Mouse (Mus musculus) liver, embryonic 14.5 days (tissue): Measurements from ENCODE around the gene Rcn1. TPM values are rescaled to one million over a fixed set of nuclear protein-coding genes. Genes with fewer than 3 reads are reported as not detected.

Experiments
- ATAC-seq: fragments of 200-750 bp; cut with Nextera tagmentation; 2 replicates; pipeline ENCODE4 v1.8.0; 2017; ENCODE audit warnings: moderate number of reproducible peaks, mild to moderate bottlenecking, moderate library complexity; ENCODE audit not compliant: insufficient read depth
- DNase-seq, 3 experiments: peaks; one replicate each; pipeline ENCODE4 v3.0.0-alpha.2; 2012 to 2013; ENCODE audit warnings: low read depth in 3 of 3, low spot score in 3 of 3
- H3K27ac ChIP-seq: fragments of 300-500 bp; sonication (generic); 2 replicates; pipeline ENCODE4 v1.5.1; 2014; ENCODE audit warnings: moderate library complexity, mild to moderate bottlenecking, control low read depth, inconsistent platforms
- H3K27me3 ChIP-seq: fragments of 300-500 bp; sonication (generic); 2 replicates; pipeline ENCODE4 v1.6.1; 2014; ENCODE audit warnings: mild to moderate bottlenecking, low read length, moderate library complexity; ENCODE audit not compliant: control insufficient read depth, insufficient read depth
- H3K36me3 ChIP-seq: fragments of 300-500 bp; sonication (generic); replicated peaks from 2 replicates; pipeline ENCODE4 v1.6.1; 2014; ENCODE audit warnings: low read depth; ENCODE audit not compliant: control insufficient read depth, insufficient read depth
- H3K4me1 ChIP-seq, 2 experiments: fragments of 200-500 bp in 1 of 2; fragments of 300-500 bp in 1 of 2; sonication (generic) in 1 of 2; replicated peaks; 2 replicates each; pipeline ENCODE4 v1.6.1; 2012 to 2014; ENCODE audit warnings: antibody characterized with exemption in 1 of 2, inconsistent platforms in 1 of 2, low read length in 1 of 2; ENCODE audit not compliant: control insufficient read depth in 2 of 2, insufficient read depth in 2 of 2
- H3K4me2 ChIP-seq: fragments of 300-500 bp; sonication (generic); 2 replicates; pipeline ENCODE4 v1.6.1; 2014; ENCODE audit warnings: low read depth, mild to moderate bottlenecking, control low read depth, moderate library complexity
- H3K4me3 ChIP-seq, 2 experiments: fragments of 200-500 bp in 1 of 2; fragments of 300-500 bp in 1 of 2; sonication (generic) in 1 of 2; 2 replicates each; pipeline ENCODE4 v1.5.1; 2012 to 2014; ENCODE audit warnings: low read depth in 2 of 2, low read length in 2 of 2, mild to moderate bottlenecking in 2 of 2, control low read depth in 1 of 2, inconsistent platforms in 1 of 2, moderate library complexity in 1 of 2; ENCODE audit not compliant: insufficient read depth in 1 of 2
- H3K9ac ChIP-seq: fragments of 300-500 bp; sonication (generic); replicated peaks from 2 replicates; pipeline ENCODE4 v1.6.1; 2014; ENCODE audit warnings: mild to moderate bottlenecking, control low read depth, moderate library complexity
- H3K9me3 ChIP-seq: fragments of 300-500 bp; sonication (generic); 2 replicates; pipeline ENCODE4 v1.6.1; 2016; ENCODE audit warnings: low read length, mixed read lengths; ENCODE audit not compliant: control insufficient read depth
- CTCF ChIP-seq: IDR thresholded peaks from 2 replicates; pipeline ENCODE4 v1.5.1; 2016; ENCODE audit warnings: antibody characterized with exemption, low read depth, control low read depth
- EP300 ChIP-seq: IDR thresholded peaks from 2 replicates; pipeline ENCODE4 v1.6.1; 2016; ENCODE audit warnings: antibody characterized with exemption, low read depth
- WGBS: fragments of 180-500 bp; shearing (Covaris S2); extraction: QIAGEN DNeasy Blood & Tissue Kit; methylation state at CpG from one replicate; pipeline ENCODE4 v1.1.7; 2014; ENCODE audit not compliant: insufficient replicate concordance; 5-methylcytosine and 5-hydroxymethylcytosine counted together
- polyA plus RNA-seq, 2 experiments: library from polyadenylated mRNA; depleted of rRNA in 1 of 2; stranded (reverse) in 1 of 2; unstranded in 1 of 2; fragments of >200 nt; fragmentation: Nextera tagmentation in 1 of 2; extraction: Ambion mirVana in 1 of 2; gene quantifications; 2 replicates each; pipeline versions ENCODE4 v1.2.1 to v1.2.3; 2012 to 2014

The Rcn1 gene
- polyA plus RNA-seq, 2 experiments, result 9.3 to 14.4 TPM

GRCm38 (mm10) chr2:105380757-105381319, 18.3 kb downstream of the Rcn1 start:
- 49% methylated on average over 3 of the region's 3 CpGs for WGBS
- H3K27ac ChIP-seq, result no peak overlapping the region
- H3K36me3 ChIP-seq, result no peaks in the 10 kb centered on the region
- no peak for DNase-seq
- ATAC-seq, result no peak
- no peak overlapping the region for H3K4me3 ChIP-seq
- peaks cover 0 to 10% of the 10 kb centered on the region in 2 experiments; a peak in 3 of 4 replicates for H3K4me1 ChIP-seq
- no peak overlapping the region for H3K4me2 ChIP-seq
- TF ChIP-seq CTCF, result no peak
- TF ChIP-seq EP300, result no peak
- H3K9me3 ChIP-seq, result no peaks in the 10 kb centered on the region
- H3K9ac ChIP-seq, result no peak overlapping the region
- H3K27me3 ChIP-seq, result no peaks in the 10 kb centered on the region

- H3K36me3 ChIP-seq, result no peaks in the 10 kb centered on the region
- no peaks in the 10 kb centered on the region for H3K9me3 ChIP-seq
- no peaks in the 10 kb centered on the region for H3K27me3 ChIP-seq
- no peak for DNase-seq
- peaks cover 0 to 10% of the 10 kb centered on the region in 2 experiments; a peak in 3 of 4 replicates for H3K4me1 ChIP-seq
- H3K27ac ChIP-seq, result no peak overlapping the region
- WGBS, result 52% methylated on average over 1 of the region's 1 CpGs
- peak; percentile 65; the same call in 1 of the 2 replicates for ATAC-seq
- TF ChIP-seq EP300 (no peak), CTCF (no peak)
- H3K9ac ChIP-seq, result no peak overlapping the region
- H3K4me3 ChIP-seq, result no peak overlapping the region
- H3K4me2 ChIP-seq, result peak overlapping the region; percentile 9
Measured at GRCm38 (mm10) chr2:105379682-105380081, 19.4 kb downstream of the Rcn1 start.

- H3K9ac ChIP-seq, result no peak overlapping the region
- H3K36me3 ChIP-seq, result no peaks in the 10 kb centered on the region
- H3K4me2 ChIP-seq, result no peak overlapping the region
- H3K4me1 ChIP-seq, result peaks cover 0 to 9% of the 10 kb centered on the region in 2 experiments; a peak in 3 of 4 replicates
- no peak overlapping the region for H3K27ac ChIP-seq
- no peak overlapping the region for H3K4me3 ChIP-seq
- peaks cover 3% of the 10 kb centered on the region; the same call in 1 of the 2 replicates for H3K27me3 ChIP-seq
- H3K9me3 ChIP-seq, result no peaks in the 10 kb centered on the region
- no peak for DNase-seq
- WGBS, result 60% methylated on average over 4 of the region's 4 CpGs
- no peak for TF ChIP-seq CTCF
- TF ChIP-seq EP300, result no peak
- ATAC-seq, result no peak
Measured at GRCm38 (mm10) chr2:105375705-105376104, 23.4 kb downstream of the Rcn1 start.

- Histone ChIP-seq H3K9me3 (no peaks in the 10 kb centered on the region), H3K4me1 (peaks cover 0 to 9% of the 10 kb centered on the region in 2 experiments; a peak in 3 of 4 replicates), H3K27me3 (peaks cover 3% of the 10 kb centered on the region; the same call in 1 of the 2 replicates), H3K4me3 (no peak overlapping the region), H3K4me2 (no peak overlapping the region), H3K9ac (no peak overlapping the region), H3K36me3 (no peaks in the 10 kb centered on the region), H3K27ac (no peak overlapping the region)
- WGBS, result 81% methylated on average over 7 of the region's 7 CpGs
- no peak for TF ChIP-seq CTCF
- TF ChIP-seq EP300, result no peak
- no peak for DNase-seq
- no peak for ATAC-seq
Measured at GRCm38 (mm10) chr2:105375261-105375660, 23.9 kb downstream of the Rcn1 start.

GRCm38 (mm10) chr2:105373658-105374057, 25.5 kb downstream of the Rcn1 start:
- H3K9ac ChIP-seq, result no peak overlapping the region
- H3K9me3 ChIP-seq, result no peaks in the 10 kb centered on the region
- no peak for DNase-seq
- H3K27ac ChIP-seq, result no peak overlapping the region
- TF ChIP-seq EP300 (no peak), CTCF (no peak)
- H3K4me1 ChIP-seq, result no peaks in the 10 kb centered on the region
- H3K4me2 ChIP-seq, result no peak overlapping the region
- H3K4me3 ChIP-seq, result no peak overlapping the region
- no peak for ATAC-seq
- 73% methylated on average over 11 of the region's 11 CpGs for whole genome bisulfite sequencing
- no peaks in the 10 kb centered on the region for H3K36me3 ChIP-seq
- H3K27me3 ChIP-seq, result peaks cover 3% of the 10 kb centered on the region; the same call in 1 of the 2 replicates
